Mouse (Mus musculus) embryonic fibroblast, embryonic 13.5 days (primary cell): ENCODE measurements around the gene Ncam1.

Experiments
- CTCF ChIP-seq: IDR thresholded peaks from 2 replicates; pipeline ENCODE4 v1.5.1; 2011; ENCODE audit warnings: mild to moderate bottlenecking, control low read depth, low read length, moderate library complexity, borderline replicate concordance; ENCODE audit not compliant: insufficient read depth
- POLR2A ChIP-seq: IDR thresholded peaks from 2 replicates; pipeline ENCODE4 v1.6.1; 2011; ENCODE audit warnings: low read depth, mild to moderate bottlenecking, control low read depth, low read length, moderate library complexity

- TF ChIP-seq POLR2A, result no peak
- no peak for TF ChIP-seq CTCF
Measured at GRCm38 (mm10) chr9:49565846-49566245, 232.9 kb downstream of the Ncam1 start.
